Mouse (Mus musculus) small intestine, adult 2 months (tissue): Measurements from ENCODE around the gene Etfbkmt. TPM values are rescaled to one million over a fixed set of nuclear protein-coding genes. Genes with fewer than 3 reads are reported as not detected.

Experiments used
- H3K27ac ChIP-seq: fragments of 200-500 bp; 2 replicates; pipeline ENCODE4 v1.5.1; 2012; ENCODE audit warnings: low read depth, low read length, control low read depth, inconsistent platforms; ENCODE audit not compliant: insufficient read depth
- H3K27me3 ChIP-seq: fragments of 200-500 bp; 2 replicates; pipeline ENCODE4 v1.6.1; 2012; ENCODE audit warnings: mild to moderate bottlenecking, moderate library complexity, low read length, inconsistent platforms; ENCODE audit not compliant: control insufficient read depth, insufficient read depth
- H3K36me3 ChIP-seq: fragments of 200-500 bp; 2 replicates; pipeline ENCODE4 v1.6.1; 2012; ENCODE audit warnings: mild to moderate bottlenecking, low read length, control low read depth, inconsistent platforms; ENCODE audit not compliant: control insufficient read depth, insufficient read depth
- H3K4me1 ChIP-seq: fragments of 200-500 bp; 2 replicates; pipeline ENCODE4 v1.6.1; 2012; ENCODE audit warnings: low read length, inconsistent platforms, mixed read lengths; ENCODE audit not compliant: control insufficient read depth, insufficient read depth, insufficient read length
- H3K4me3 ChIP-seq: fragments of 200-500 bp; 2 replicates; pipeline ENCODE4 v1.5.1; 2012; ENCODE audit warnings: low read depth, mild to moderate bottlenecking, control low read depth, inconsistent platforms, low read length, moderate library complexity
- CTCF ChIP-seq: fragments of 200-500 bp; IDR thresholded peaks from 2 replicates; pipeline ENCODE4 v1.5.1; 2012; ENCODE audit warnings: low read depth, mild to moderate bottlenecking, control low read depth, inconsistent platforms, low read length, moderate library complexity, mixed read lengths; ENCODE audit not compliant: insufficient replicate concordance, insufficient read length; ENCODE audit errors: extremely low read depth
- POLR2A ChIP-seq: fragments of 200-500 bp; IDR thresholded peaks from 2 replicates; pipeline ENCODE4 v1.6.1; 2012; ENCODE audit warnings: low read depth, mild to moderate bottlenecking, control low read depth, inconsistent platforms, low read length, moderate library complexity
- WGBS: fragments of 180-500 bp; shearing (Covaris S2); methylation state at CpG from one replicate; pipeline ENCODE4 v1.1.7; 2018; 5-methylcytosine and 5-hydroxymethylcytosine counted together
- polyA plus RNA-seq: library from polyadenylated mRNA; depleted of rRNA; stranded (reverse); fragments of >200 nt; gene quantifications from 2 replicates; pipeline ENCODE4 v1.2.3, GENCODE M21; 2012

The Etfbkmt gene
- polyA plus RNA-seq, 1 experiment = 3.4 TPM

DNA sequence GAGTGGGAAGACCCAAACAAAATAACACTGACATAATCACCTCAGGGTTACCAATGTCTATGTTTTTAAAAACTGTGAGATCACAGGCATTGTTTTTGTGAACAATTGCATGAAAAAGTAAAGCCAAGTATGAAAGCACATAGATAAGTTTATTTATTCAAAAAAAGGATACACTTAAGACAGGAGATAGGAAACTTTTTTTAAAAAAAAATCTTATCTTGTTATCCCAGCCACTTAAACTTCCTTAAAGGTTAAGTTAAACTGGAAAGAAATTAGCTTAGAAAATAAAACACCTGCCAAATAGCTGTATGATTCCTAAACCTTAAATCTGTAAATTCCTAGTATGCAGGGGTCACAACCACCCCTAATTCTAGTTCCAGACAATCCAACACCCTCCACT is 40.7 kb upstream of the Etfbkmt start:
- H3K36me3 ChIP-seq = no peaks in the 10 kb centered on the region
- H3K4me1 ChIP-seq = peaks cover 5% of the 10 kb centered on the region; the same call in 1 of the 2 replicates
- no peaks in the 10 kb centered on the region for H3K27me3 ChIP-seq
- TF ChIP-seq CTCF (no peak), POLR2A (no peak)
- no peak overlapping the region for H3K4me3 ChIP-seq
- H3K27ac ChIP-seq = no peak overlapping the region

DNA sequence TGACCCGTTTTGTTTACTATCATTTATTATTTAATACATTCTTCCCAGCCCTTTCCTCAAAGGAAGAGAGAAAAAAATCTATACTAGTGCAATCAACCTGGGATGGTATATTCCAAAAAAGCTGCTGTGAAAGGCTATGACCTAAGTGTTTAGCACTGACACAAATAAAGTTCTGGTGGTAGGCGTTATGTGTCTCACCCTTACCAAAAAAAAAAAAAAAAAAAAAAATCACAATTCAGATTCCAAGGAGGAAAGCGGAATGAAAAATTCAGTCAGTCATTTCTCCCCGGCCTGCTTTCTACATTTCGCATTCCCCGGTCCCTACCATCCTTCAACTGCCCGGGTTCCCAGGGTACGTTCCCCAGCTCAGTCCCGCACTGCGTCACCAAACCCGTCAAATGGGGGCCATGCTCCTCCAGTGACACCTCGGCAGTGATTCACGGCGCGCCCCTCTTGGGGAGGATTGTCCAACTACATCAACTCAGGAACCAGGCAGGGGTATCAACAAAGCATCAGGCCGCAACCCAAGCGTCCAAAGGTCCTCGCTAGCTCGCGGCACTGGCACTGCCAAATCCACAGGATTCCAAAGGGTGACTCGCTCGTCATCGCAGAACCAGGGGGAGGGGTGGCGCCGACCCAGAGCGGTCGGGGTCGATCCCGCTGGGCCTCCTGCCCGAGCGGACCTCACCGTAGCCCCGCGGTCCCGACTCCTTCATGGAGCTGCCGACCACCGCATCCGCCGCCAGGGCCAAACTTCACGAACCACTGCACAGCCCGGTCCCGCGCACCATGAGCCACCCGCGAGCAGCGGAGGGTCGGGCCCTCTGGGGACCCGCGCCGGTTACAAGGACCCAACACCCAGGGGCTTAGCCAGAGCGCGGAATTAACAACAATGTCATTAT is 39.2 kb upstream of the Etfbkmt start:
- Histone ChIP-seq H3K36me3 (no peaks in the 10 kb centered on the region), H3K4me1 (peaks cover 5% of the 10 kb centered on the region; the same call in 1 of the 2 replicates), H3K27me3 (no peaks in the 10 kb centered on the region), H3K4me3 (peak overlapping the region; percentile 95), H3K27ac (peak overlapping the region; percentile 88)
- WGBS = 3% methylated on average over 52 of the region's 52 CpGs
- TF ChIP-seq CTCF (no peak), POLR2A (peak; percentile 58; the same call in 1 of the 2 replicates)

DNA sequence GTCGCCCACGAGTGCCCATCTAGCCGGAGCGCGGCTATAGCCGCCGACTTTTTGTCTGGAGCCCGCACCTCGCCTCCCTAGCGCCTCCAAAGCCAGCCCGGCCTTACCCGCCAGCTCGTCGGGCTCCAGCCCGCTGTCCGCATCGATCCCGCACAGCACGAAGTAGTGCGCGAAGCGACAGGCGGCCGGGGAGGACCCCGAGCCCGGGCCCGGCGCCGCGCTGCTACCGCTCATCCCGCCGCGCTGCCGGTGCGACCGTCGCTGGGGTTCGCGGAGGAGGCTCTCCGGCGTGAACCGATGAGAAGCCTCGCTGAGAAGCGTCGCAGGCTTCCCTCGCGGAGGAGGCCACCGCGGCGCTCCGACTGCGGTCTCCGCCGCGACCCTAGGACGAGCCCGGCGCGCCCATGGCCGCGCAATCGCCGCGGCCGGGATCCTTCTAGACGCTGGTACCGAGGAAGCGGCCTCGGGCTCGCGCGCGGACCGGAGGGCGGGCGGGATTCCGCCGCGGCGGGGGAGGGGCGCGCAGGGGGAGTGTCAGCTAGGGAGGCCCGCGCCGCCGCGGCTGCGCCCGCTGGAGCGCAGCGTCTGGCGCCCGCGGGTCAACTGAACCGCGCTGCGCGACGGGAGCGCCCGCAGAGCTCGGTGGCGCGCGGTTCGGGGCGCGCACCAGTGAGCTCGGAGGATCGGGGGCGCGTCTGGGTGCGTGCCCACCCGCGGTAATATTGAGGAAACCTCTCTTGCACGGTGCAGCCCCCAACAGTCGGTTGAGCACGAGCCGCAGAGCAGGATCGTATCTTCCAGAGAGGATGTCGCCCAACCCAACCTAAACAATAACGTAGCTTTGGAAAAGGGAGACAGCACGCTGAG is 38.3 kb upstream of the Etfbkmt start, which contains the start of gene Dennd5b:
Gene Dennd5b (minus strand): TSS at position 605 of the 867 bp plus-strand sequence.
- Histone ChIP-seq H3K27me3 (no peaks in the 10 kb centered on the region), H3K27ac (peak within 1 kb of the TSS; percentile 88), H3K4me3 (peak within 1 kb of the TSS; percentile 95), H3K36me3 (no peaks in the 10 kb centered on the region), H3K4me1 (peaks cover 3% of the 10 kb centered on the region; the same call in 1 of the 2 replicates)
- WGBS = under 1% methylated on average over 123 of the region's 124 CpGs
- TF ChIP-seq POLR2A = peak; percentile 75
- TF ChIP-seq CTCF = no peak

DNA sequence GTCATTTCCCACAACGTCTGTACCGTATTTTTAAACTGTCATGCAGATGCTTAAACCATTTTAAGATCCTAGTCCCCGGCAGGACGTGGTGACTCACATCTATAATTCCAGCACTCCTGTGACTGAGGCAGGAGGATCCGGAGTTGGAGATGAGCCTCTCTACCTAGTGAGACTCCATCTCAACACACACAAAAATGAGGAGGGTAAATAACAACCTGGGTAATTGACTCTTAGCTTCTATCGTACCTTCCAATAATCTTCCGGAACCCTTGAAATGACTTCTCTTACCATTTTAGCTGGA is 37.8 kb upstream of the Etfbkmt start:
- Histone ChIP-seq H3K27ac (peak overlapping the region; percentile 35; the same call in 1 of the 2 replicates), H3K4me3 (peak overlapping the region; percentile 95), H3K4me1 (peaks cover 3% of the 10 kb centered on the region; the same call in 1 of the 2 replicates), H3K27me3 (no peaks in the 10 kb centered on the region), H3K36me3 (no peaks in the 10 kb centered on the region)
- TF ChIP-seq POLR2A (no peak), CTCF (no peak)
- 10% methylated on average over 7 of the region's 7 CpGs for WGBS

DNA sequence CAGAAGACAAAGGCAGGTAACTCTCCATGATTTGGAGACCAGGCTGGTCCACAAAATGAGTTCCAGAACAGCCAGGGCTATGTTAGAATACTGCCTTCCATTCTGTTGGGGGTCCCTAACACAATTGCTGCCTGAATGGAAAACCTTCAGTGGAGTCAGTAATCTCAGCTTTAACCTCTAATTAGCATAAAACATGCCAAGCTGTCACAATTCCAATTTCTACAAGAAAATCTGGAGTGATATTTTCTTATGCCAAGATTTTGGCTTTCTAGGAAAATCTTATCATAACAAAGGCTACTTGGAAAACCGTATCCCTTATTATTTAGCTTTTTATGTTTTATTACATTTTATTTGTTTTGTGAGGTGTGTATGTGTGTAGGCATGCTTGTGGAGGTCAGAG is 36.2 kb upstream of the Etfbkmt start:
- Histone ChIP-seq H3K27ac (no peak overlapping the region), H3K27me3 (no peaks in the 10 kb centered on the region), H3K4me1 (no peaks in the 10 kb centered on the region), H3K4me3 (no peak overlapping the region), H3K36me3 (no peaks in the 10 kb centered on the region)
- WGBS = 21% methylated on average over 1 of the region's 1 CpGs
- TF ChIP-seq POLR2A = no peak
- TF ChIP-seq CTCF = no peak

- WGBS = 78% methylated on average over 3 of the region's 3 CpGs
- H3K27ac ChIP-seq = no peak overlapping the region
- no peak for TF ChIP-seq CTCF
- TF ChIP-seq POLR2A = no peak
- no peak overlapping the region for H3K4me3 ChIP-seq
- H3K27me3 ChIP-seq = no peaks in the 10 kb centered on the region
- no peaks in the 10 kb centered on the region for H3K36me3 ChIP-seq
- no peaks in the 10 kb centered on the region for H3K4me1 ChIP-seq
These were observed 32.0 kb upstream of the Etfbkmt start for GRCm38 (mm10) chr6:149107615-149108014.

- no peak for TF ChIP-seq POLR2A
- no peak for TF ChIP-seq CTCF
- H3K36me3 ChIP-seq = no peaks in the 10 kb centered on the region
- no peak overlapping the region for H3K27ac ChIP-seq
- no peaks in the 10 kb centered on the region for H3K27me3 ChIP-seq
- 79% methylated on average over 2 of the region's 2 CpGs for WGBS
- no peak overlapping the region for H3K4me3 ChIP-seq
- H3K4me1 ChIP-seq = no peaks in the 10 kb centered on the region
These were observed 30.7 kb upstream of the Etfbkmt start for GRCm38 (mm10) chr6:149108909-149109308.
